Mouse (Mus musculus) brain, embryonic 18.5 days (tissue): ENCODE data around the gene Ndufb7.

Source experiments
- DNase-seq: peaks from one replicate; pipeline ENCODE4 v3.0.0-alpha.2; 2012; ENCODE audit warnings: low read depth, low spot score

Ndufb7 gene

DNA sequence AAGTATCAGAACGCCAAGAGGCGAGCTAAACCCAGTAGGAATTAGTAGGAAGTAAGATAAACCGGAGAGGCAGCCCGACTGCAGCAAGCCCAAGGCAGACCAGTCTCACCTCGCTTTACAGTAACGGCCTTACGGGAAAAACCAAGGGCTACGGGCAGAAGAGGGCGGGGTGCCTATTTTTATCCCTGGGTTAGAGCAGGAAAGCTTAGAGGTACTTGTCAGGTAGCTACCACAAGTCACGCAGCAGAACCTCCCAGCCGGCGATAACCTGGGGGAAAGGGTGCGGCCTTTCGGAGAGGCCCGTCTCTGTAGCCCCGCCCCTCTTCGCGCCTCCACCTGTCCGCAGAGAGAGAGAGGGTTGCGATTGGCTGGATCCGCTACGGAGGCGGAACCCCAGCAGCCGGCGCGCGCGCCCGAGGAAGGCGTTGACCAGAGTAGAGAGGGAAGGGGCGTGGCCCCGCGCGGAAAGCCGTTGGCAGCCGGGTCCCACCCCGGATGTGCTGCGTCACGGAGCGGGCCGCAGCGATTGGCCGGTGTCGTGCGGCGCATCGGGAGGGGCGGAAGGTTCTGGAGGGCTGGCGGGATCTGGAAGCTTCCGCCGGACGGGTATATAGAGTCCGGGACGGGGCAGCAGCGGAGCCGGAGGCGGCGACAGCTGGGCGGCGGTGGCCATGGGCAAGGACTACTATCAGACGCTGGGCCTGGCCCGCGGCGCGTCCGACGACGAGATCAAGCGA lies 41.4 kb downstream of the Ndufb7 start, which contains the start of the genes Tecr and Dnajb1:
TSS of gene Tecr (minus strand) at position 311 of the 737 bp plus-strand sequence.
TSS of gene Dnajb1 (plus strand) at position 533 of the 737 bp plus-strand sequence.
- DNase-seq, result peak; percentile 96

DNA sequence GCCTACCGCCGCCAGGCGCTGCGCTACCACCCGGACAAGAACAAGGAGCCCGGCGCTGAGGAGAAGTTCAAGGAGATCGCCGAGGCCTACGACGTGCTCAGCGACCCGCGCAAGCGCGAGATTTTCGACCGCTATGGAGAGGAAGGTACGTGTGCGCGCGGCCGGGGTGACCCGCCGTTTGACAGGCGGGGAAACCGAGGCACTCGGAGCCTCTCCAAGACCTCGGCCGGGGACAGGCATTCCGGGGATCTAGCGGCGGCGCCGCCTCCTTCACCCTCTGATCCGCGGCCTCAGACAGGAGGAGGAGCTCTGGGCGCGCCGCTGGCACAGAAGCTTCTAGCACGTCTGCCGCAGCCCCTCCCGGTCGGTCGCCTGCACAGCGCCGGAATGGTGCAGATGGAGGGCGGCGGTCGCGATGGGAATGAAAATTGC lies 41.9 kb downstream of the Ndufb7 start:
- DNase-seq, result no peak

DNA sequence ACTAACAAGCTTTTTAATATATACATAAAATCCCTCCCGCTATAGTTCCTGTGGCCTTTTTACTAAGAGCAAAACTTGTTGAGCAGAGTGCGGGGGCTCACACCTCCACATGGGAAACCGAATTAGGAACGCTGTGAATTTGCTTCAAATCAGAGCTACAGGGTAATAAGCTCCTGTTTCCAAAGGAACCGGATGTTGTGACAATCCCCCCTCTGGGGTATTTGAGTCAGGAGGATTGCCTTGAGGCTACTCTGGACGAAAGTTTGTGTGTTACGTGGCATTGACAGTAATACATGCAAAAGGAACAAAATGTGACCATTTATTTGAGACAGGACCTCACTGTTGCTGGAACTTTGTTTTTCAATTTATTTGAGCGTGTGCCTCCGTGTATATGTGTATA lies 42.6 kb downstream of the Ndufb7 start:
- DNase-seq, result no peak

DNA sequence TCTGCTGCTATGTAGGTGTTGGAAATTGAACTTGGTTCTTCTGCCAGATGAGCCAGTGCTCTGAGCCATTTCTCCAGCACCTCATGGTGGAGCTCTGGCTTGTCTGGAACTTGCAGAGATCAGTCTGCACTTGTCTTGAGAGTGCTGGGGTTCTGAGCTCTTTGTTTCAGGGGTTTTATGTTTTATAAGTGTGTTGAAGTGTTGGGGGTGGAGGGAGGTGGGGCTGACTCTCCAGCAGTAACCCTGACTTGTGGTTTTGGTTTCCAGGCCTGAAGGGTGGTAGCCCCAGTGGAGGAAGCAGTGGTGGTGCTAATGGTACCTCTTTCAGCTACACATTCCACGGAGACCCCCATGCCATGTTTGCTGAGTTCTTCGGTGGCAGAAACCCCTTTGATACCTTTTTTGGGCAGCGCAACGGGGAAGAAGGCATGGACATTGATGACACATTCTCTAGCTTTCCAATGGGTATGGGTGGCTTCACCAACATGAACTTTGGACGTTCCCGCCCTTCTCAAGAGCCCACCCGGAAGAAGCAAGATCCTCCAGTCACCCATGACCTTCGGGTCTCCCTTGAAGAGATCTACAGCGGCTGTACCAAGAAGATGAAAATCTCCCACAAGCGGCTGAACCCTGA lies 43.2 kb downstream of the Ndufb7 start:
- DNase-seq, result no peak

DNA sequence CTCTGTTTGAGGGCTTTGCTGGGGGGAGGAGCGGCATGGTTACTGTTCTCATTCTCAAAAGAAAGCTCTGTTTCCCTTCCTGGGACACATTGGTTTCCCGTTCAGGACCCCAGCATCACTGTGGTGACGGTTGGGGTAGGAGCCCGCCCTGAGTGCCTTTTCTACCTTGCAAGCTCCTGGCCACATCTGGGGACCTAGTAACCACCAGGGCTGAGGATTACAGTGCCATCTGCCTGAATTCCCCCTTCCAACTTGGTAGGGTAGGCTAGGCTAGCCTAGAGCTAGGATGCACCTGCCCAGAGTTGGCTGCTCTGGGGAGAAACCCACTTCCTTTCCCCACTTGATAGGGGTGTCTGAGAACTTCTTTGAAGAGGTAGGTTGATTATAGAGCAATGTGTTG lies 45.5 kb downstream of the Ndufb7 start:
- DNase-seq, result no peak

DNA sequence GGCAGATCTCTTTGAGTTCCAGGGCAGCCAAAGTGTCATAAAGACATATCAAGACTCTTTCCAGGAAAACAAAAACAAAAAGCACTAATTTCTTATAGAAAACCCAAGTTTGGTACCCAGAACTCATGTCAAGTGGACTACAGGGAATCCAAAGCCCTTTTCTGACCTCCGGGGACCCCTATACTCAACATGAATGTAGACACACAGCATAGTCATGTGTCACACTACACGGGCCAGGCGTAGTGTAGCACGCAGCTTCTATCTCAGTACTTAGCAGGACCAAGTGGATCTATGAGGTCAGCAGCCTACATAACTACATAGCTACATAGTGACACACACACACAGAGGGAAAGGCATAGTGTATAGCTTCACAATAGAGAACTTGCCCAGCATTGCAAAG lies 47.2 kb downstream of the Ndufb7 start:
- no peak for DNase-seq

DNA sequence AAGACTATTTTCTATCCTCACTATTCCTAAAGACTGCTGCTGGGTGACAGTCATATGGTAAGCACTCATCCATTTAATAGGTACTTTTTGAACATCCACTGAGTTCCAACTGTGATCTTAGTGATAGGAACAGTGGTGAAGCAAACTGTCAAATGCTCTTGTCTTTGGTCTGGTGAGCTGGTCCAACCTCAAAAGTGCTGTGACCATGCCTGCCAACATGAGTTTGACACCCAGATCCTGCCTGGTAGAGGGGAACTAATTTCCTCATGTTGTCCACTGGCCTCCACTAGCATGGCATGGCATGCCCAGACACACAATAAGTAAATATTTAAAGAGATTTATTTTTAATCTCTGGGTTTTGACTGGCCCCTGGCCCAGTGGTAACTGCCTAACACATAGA lies 50.2 kb downstream of the Ndufb7 start:
- no peak for DNase-seq

DNA sequence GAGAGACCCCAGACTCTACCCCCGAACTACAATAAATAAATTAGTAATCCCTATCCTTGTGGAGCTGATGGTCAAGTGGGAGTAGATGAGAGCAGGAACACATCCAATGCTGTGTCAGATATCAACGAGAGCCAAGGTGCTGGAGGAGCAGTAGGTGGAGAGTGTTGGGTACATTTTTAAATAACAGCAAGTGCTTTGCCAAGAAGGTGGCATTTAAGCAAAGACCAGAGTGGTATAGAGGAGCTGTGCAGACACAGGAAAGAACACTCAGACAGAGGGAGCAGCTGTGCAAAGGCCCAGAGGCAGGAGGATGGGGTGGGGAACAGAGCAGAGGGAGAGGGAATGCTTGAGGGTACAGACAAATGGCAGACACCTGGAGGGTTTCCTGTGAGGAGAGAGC lies 50.6 kb downstream of the Ndufb7 start:
- DNase-seq, result no peak

DNA sequence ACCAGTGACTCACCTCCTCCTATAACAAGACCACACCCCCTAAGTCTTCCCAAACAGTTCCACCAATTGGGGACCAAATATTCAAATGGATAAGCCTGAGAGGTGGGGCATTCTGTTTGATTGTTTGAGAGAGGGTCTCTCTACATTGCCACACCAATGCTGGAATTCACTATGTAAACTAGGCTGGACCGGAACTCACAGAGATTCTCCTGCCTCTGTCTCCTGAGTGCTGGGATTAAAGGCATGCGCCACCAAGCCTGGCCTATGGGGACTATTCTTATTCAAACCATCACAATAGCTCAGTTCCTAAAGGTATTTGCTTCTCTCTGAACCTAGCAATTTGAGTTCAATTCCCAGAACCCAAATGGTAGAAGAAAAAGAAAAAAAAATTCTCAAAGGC lies 52.1 kb downstream of the Ndufb7 start:
- no peak for DNase-seq

DNA sequence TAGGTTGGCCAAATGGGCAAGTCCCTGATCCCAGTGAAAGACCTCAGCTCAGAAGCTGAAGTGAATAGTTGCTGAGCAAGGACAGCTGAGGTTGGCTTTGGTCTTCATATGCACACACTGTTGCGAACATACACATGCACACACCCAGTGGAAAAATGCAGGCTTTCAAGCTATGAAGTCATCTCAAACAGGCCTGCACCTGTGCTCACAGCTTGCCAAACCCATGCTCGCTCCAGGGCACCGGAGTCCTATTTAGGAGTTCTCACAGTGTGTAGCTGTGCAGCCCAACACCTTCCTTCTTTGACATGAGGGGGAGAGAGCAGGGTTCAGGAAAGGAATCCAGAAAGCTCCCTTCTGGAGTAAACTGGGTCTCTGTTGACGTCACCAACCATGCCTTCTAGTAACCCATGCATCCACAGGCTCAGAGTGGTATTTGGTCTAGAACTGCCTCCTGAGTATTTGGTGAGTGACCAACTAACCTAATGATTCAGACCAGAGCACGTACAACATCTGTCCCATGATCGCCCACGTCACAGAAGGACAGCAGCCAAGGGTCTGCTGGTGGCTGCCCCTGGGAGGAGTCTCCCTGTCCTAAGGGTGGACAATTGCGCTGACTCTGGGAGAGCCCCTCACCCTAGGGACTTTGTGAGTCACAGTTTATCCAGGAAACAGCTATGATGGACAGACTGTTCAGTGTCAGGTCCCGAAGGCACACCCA lies 53.3 kb downstream of the Ndufb7 start:
- DNase-seq, result no peak
